Mouse (Mus musculus) limb, embryonic 10.5 days (tissue): ENCODE data around the gene Myadml2. TPM values are rescaled to one million over a fixed set of nuclear protein-coding genes. Genes with fewer than 3 reads are reported as not detected.
A peak's percentile ranks its signal among the peaks of the same experiment; 100 is the strongest.

Source experiments
- DNase-seq: peaks from one replicate; pipeline ENCODE4 v3.0.0-alpha.2; 2017; ENCODE audit warnings: low spot score
- H3K27ac ChIP-seq: fragments of 300-500 bp; sonication (generic); 2 replicates; pipeline ENCODE4 v1.5.1; 2016; ENCODE audit warnings: mild to moderate bottlenecking
- H3K27me3 ChIP-seq: fragments of 300-500 bp; sonication (generic); 2 replicates; pipeline ENCODE4 v1.6.1; 2016; ENCODE audit warnings: low read depth, mild to moderate bottlenecking; ENCODE audit not compliant: poor library complexity, severe bottlenecking
- H3K36me3 ChIP-seq: fragments of 300-500 bp; sonication (generic); 2 replicates; pipeline ENCODE4 v1.6.1; 2016; ENCODE audit warnings: mild to moderate bottlenecking, moderate library complexity
- H3K4me1 ChIP-seq: fragments of 300-500 bp; sonication (generic); 2 replicates; pipeline ENCODE4 v1.6.1; 2016
- H3K4me3 ChIP-seq: fragments of 300-500 bp; sonication (generic); 2 replicates; pipeline ENCODE4 v1.5.1; 2016; ENCODE audit warnings: mild to moderate bottlenecking, moderate library complexity
- H3K9me3 ChIP-seq: fragments of 300-500 bp; sonication (generic); replicated peaks from 2 replicates; pipeline ENCODE4 v1.6.1; 2016; ENCODE audit warnings: mild to moderate bottlenecking
- WGBS: fragments of 180-500 bp; shearing (Covaris S2); methylation state at CpG from one replicate; pipeline ENCODE4 v1.1.7; 2016; 5-methylcytosine and 5-hydroxymethylcytosine counted together
- polyA plus RNA-seq: library from polyadenylated mRNA; unstranded; fragments of >200 nt; fragmentation: Nextera tagmentation; extraction: Ambion mirVana; gene quantifications from 2 replicates; pipeline ENCODE4 v1.2.1, GENCODE M21; 2016

Myadml2 gene
- polyA plus RNA-seq, 1 experiment from 2014 or later: not detected

DNA sequence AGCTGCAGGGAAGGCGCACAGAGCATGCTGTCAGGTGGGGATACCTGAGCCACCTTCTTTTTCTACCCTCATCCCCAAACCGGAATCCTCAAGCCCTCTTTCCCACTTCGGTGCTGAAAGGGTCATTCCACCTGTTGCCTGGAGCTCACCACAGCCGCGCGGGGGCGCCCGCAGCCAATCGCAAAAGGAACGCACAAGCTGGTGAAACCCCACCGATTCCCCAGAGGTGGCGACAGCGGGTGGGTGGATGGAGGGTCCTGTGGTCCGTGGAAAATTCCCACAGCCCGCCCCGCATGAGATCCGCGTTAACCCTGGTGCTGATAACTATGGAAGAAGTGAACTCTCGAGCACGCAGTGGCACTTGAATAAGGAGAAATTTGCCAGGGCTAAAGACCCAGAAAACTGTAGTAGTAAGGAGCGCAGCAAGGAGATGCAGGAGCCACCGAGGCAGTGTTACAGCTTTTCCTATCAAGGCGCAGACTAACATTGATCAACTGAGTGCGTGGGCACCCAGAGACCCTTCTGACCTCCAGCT, 11.0 kb upstream of the Myadml2 start:
- Histone ChIP-seq H3K4me3 (peak overlapping the region; percentile 58), H3K36me3 (no peaks in the 10 kb centered on the region), H3K9me3 (no peaks in the 10 kb centered on the region), H3K27ac (no peak overlapping the region), H3K4me1 (peaks cover 36% of the 10 kb centered on the region), H3K27me3 (peaks cover 82% of the 10 kb centered on the region)
- 3% methylated on average over 24 of the region's 24 CpGs for WGBS
- peak; percentile 86 for DNase-seq

DNA sequence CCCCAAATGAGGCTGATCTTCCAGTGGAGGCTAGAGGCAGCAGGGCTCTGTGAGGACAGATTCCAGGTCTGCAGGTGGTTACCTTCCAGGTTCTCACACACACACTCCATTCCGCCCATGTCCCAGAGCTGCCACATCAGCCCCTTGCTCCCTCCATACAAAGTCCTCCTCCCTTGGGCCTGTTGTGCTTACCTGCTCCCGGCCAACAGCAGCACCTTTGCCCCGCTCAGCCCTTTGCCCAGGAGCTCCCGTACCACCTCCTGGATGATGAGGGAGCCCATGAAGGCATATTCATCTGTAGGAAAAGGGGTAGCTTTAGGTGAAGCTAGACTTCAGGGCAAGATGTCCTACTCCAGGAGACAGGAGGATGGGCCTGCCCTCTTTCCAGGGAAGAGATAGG, 9.3 kb upstream of the Myadml2 start:
- H3K27ac ChIP-seq: no peak overlapping the region
- peaks cover 36% of the 10 kb centered on the region for H3K4me1 ChIP-seq
- no peak for DNase-seq
- H3K27me3 ChIP-seq: peaks cover 65% of the 10 kb centered on the region
- H3K4me3 ChIP-seq: no peak overlapping the region
- 92% methylated on average over 4 of the region's 4 CpGs for WGBS
- no peaks in the 10 kb centered on the region for H3K9me3 ChIP-seq
- no peaks in the 10 kb centered on the region for H3K36me3 ChIP-seq

DNA sequence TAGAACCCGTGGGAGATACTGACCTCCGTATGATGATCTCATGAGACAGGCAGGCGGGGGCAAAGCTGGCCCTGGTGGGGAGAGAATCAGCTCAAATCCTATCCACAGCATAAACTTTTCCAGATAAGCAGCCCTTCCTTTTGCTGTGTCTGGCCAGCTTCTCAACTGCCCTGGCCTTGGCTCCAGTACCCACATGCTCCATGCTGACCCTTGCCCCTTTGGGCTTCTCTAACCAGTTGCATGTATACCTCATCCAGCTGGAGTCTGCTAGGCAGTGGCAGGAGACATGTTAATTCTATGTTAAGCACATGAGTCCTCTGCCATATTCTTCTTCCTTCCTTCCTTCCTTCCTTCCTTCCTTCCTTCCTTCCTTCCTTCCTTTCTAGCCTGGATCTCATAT, 6.8 kb upstream of the Myadml2 start:
- Histone ChIP-seq H3K9me3 (no peaks in the 10 kb centered on the region), H3K4me3 (no peak overlapping the region), H3K27ac (no peak overlapping the region), H3K27me3 (peaks cover 47% of the 10 kb centered on the region), H3K36me3 (no peaks in the 10 kb centered on the region), H3K4me1 (peaks cover 17% of the 10 kb centered on the region)
- DNase-seq: no peak
- WGBS: 82% methylated on average over 3 of the region's 3 CpGs

DNA sequence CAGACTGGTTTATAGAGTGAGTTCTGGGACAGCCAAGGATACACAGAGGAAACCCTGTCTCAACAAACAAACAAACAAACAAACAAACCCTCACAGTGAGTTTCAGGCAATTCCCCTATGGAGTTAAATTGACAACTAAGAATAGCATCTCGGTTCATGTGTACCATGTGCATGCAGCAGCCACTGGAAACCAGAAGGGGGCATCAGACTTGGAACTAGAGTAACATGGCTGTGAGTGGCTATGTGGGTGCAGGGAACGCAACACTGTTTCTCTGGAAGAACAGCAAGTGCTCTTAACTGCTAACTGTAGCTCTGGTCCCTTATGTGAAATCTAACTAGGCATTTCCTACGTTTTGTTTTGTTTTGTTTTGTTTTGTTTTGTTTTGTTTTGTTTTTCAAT, 3.9 kb upstream of the Myadml2 start:
- Histone ChIP-seq H3K4me3 (no peak overlapping the region), H3K27me3 (peaks cover 33% of the 10 kb centered on the region), H3K36me3 (no peaks in the 10 kb centered on the region), H3K27ac (no peak overlapping the region), H3K4me1 (peaks cover 12% of the 10 kb centered on the region), H3K9me3 (no peaks in the 10 kb centered on the region)
- DNase-seq: no peak
- WGBS: 73% methylated on average over 3 of the region's 3 CpGs

DNA sequence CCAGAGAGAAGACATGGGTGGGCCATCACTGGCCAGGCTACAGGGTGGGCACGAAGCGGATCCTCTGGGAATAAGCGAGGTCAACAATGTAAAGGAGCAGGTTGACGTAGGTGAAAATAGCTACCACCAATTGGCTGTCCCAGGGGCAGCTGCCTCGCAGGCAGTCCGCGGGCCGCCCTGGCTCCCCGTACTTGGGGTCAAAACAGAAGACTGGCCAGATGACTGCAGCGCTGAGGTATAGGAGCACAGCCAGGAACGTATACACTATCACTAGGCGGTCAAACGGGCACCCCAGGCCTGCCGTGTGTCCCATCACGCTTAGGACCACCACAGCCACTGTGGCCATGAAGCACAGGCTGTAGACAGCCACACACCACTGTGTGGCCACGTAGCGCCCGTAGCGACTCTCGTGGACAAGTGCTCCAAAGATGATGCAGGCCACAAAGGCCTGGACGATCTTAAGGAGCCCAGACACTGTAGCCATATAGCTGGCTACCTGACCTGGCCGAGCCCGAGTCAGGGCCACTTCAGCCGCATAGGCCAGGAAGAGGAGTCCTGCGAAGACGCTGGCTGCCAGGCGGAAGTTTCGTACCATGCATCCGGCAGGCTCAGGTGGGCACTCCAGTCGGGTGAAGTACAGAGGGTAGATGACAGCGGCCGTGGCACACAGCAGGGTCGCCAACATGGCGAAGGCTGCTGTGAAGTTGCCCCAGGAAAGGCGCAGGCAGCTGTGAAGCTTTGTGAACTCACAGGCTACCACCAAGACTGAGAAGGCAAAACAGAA, 719 bp downstream of the Myadml2 start:
- H3K27ac ChIP-seq: peak overlapping the region; percentile 43; the same call in 1 of the 2 replicates
- peak overlapping the region; percentile 29 for H3K4me3 ChIP-seq
- WGBS: 76% methylated on average over 35 of the region's 35 CpGs
- peaks cover 33% of the 10 kb centered on the region for H3K4me1 ChIP-seq
- DNase-seq: no peak
- no peaks in the 10 kb centered on the region for H3K9me3 ChIP-seq
- no peaks in the 10 kb centered on the region for H3K36me3 ChIP-seq
- H3K27me3 ChIP-seq: peaks cover 25% of the 10 kb centered on the region

DNA sequence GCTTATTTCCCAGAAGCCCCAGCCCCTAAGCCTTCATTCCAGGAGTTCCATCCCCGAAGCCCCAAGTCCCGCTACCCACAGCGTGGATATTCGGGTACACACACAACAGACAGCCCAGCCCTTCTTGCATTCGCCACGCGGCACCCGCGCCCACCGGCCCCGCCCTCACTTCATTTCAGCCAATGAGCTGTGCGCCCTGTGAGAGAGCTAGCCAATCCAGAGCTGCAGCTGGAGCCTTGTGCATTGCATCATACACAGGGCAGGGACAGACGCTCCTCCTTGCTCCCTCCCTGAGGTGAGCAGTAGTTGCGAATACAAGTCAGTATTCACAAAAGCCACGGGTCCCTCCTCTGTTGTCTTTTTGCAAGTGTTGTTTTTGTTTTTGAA, 4.4 kb downstream of the Myadml2 start, which contains the start of gene Pycr1:
Pycr1 (minus strand) TSS at position 169 of the 387 bp plus-strand sequence.
- Histone ChIP-seq H3K4me1 (peaks cover 48% of the 10 kb centered on the region), H3K4me3 (peak within 1 kb of the TSS; percentile 59), H3K9me3 (no peaks in the 10 kb centered on the region), H3K36me3 (no peaks in the 10 kb centered on the region), H3K27me3 (peaks cover 18% of the 10 kb centered on the region), H3K27ac (peak within 1 kb of the TSS; percentile 82)
- DNase-seq: peak; percentile 96
- under 1% methylated on average over 15 of the region's 15 CpGs for WGBS

DNA sequence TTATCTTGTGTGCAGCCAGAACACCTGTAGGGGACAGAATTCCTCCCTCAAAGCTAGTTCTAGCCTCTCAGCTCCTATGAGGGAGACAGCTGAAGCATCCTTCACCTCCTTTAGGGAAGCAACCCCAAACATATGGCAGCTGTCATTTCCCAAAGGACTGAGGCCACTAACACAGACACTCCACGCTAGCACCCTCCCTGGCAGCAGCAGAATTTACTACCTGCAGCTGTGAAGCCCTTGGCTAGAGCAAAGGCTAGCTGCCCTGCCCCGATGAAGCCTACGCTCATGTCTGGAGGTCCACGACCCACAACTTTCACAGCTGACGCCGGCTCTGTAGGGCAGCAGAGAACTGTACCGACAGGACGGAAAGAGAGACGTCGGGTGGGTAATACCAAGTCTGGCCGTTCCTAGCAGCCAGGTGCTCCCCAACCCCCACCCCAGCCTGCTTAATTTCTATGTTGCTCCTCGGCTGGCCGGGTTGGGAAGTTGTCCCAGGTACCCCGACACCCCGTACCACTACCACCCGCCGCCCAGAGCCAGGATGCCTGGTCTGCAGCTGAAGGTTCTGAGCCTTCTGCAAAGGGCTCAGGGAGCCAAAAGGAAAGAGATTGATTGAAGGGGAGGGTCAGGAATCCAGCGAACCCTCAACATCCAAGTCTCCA, 4.9 kb downstream of the Myadml2 start:
- Histone ChIP-seq H3K36me3 (no peaks in the 10 kb centered on the region), H3K27me3 (peaks cover 16% of the 10 kb centered on the region), H3K27ac (peak overlapping the region; percentile 82), H3K4me1 (peaks cover 45% of the 10 kb centered on the region), H3K9me3 (no peaks in the 10 kb centered on the region), H3K4me3 (peak overlapping the region; percentile 59)
- under 1% methylated on average over 18 of the region's 18 CpGs for WGBS
- no peak for DNase-seq

DNA sequence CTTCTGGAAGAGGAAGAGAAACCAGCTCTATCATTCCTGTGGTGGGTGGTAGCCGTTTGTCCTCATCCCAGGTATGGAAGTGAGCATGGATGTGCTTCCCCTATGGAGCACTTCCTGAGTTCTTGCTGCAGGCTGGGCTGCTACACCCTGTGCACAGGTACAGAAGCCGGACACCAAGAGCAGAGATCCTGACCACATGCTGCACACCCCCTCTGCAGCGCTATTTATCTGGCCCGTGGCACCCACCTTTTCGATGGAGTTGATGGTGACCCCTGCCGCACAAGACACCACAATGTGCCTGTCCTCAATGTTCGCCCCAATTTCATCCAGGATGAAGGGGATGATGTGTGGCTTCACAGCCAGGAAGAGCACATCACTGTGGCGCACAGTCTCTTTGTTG, 6.1 kb downstream of the Myadml2 start:
- DNase-seq: no peak
- Histone ChIP-seq H3K4me1 (peaks cover 36% of the 10 kb centered on the region), H3K4me3 (no peak overlapping the region), H3K27me3 (peaks cover 4% of the 10 kb centered on the region), H3K27ac (peak overlapping the region; percentile 46; the same call in 1 of the 2 replicates), H3K9me3 (no peaks in the 10 kb centered on the region), H3K36me3 (no peaks in the 10 kb centered on the region)
- 71% methylated on average over 8 of the region's 8 CpGs for whole genome bisulfite sequencing

DNA sequence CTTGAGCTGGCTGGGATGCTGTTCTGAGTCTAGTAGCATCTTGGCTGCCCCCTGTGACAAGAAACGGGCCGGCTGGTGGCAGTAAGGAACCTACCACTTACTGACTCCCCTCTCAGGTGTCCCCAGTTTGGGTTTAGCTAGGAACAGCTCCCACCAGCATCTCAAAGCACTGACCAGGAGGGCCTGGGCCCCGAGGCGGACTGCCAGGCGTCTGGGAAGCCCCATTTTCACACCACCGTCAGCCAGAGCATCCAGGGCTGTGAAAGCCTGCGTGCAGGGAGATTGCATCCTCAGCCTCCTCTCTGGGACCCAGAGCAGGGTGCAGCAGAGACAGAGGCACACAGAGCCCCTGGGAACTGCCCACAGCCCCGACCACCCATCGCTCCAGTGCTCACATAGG, 6.7 kb downstream of the Myadml2 start:
- H3K36me3 ChIP-seq: no peaks in the 10 kb centered on the region
- peaks cover 36% of the 10 kb centered on the region for H3K4me1 ChIP-seq
- 51% methylated on average over 9 of the region's 9 CpGs for WGBS
- H3K27ac ChIP-seq: peak overlapping the region; percentile 46; the same call in 1 of the 2 replicates
- H3K4me3 ChIP-seq: 0 out of 2 replicates have a peak overlapping the region, but pooled peaks have one; percentile 1
- H3K9me3 ChIP-seq: no peaks in the 10 kb centered on the region
- no peaks in the 10 kb centered on the region for H3K27me3 ChIP-seq
- no peak for DNase-seq

DNA sequence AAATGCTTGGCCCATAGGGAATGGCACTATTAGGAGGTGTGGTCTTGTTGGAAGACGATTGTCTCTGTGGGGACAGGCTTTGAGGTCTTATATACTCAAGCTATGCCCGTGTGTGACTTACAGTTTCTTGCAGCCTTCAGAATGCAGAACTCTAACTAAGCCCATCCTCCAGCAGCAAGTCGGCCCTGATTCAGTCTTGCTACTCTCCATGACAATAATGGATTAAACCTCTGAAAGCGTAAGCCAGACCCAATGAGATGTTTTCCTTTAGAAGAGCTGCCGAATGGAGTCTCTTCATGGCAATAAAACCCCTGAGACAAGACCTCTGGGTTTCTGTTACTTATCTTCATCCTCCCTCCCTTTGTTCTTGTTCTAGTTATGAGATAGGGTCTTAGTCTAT, 13.1 kb downstream of the Myadml2 start:
- Histone ChIP-seq H3K27ac (no peak overlapping the region), H3K4me3 (0 out of 2 replicates have a peak overlapping the region, but pooled peaks have one; percentile 92), H3K27me3 (no peaks in the 10 kb centered on the region), H3K9me3 (no peaks in the 10 kb centered on the region), H3K36me3 (peaks cover 7% of the 10 kb centered on the region), H3K4me1 (peaks cover 34% of the 10 kb centered on the region)
- no peak for DNase-seq
- WGBS: 86% methylated on average over 5 of the region's 5 CpGs

DNA sequence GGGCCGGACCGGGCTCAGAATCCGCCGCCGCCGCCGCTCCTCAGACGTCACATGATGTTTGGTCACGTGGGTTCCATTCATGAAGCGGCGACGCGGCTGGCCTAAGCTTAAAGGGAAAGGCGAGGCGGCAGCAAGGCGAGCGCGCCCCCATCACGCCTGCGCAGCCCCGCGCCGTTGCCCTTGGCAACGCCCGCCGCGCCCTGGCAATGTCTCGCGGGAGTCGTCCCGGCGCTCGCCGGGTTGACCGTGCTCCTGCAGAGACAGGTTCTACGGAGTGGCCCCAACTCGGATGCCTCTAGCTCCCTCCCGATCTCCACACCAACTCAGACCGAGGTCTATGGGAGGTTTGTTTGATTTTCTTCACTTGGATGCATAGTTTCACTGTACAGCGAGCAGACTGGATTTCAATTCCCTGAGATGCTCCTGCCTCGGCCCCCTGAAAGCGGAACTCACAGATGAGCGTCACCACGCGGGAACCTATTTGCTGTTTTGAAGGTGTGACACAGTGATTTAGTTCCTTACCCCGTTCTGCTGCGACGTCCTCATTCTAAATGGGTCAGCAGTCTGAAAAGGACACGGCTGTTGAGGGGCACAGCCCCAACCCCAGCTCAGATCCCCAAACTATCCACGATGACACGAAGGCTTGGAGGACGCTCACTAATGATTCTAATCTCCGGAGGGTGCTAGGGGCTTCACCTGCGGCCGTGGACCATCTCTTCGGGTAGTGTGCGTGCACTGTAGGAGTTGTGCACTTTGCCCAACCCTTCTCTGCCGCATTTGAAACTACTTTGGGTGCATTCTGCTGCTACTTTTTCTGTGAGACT, 14.2 kb downstream of the Myadml2 start, which contains the start of gene Mafg:
Mafg (minus strand) TSS at position 81 of the 824 bp plus-strand sequence.
- Histone ChIP-seq H3K4me1 (peaks cover 41% of the 10 kb centered on the region), H3K27me3 (no peaks in the 10 kb centered on the region), H3K4me3 (peak within 1 kb of the TSS; percentile 92), H3K36me3 (peaks cover 17% of the 10 kb centered on the region), H3K9me3 (no peaks in the 10 kb centered on the region), H3K27ac (peak within 1 kb of the TSS; percentile 96)
- WGBS: 11% methylated on average over 58 of the region's 58 CpGs
- peak; percentile 98 for DNase-seq
